Mouse (Mus musculus) ovary, postnatal 10 days (tissue): Measurements from ENCODE around the gene Cldn10.
A peak's percentile ranks its signal among the peaks of the same experiment; 100 is the strongest.

ENCODE experiments used
- DNase-seq: peaks from one replicate; pipeline ENCODE4 v3.0.0; 2022; ENCODE audit warnings: low spot score

Cldn10 gene

GRCm38 (mm10) chr14:118829331-118830095 lies 41.8 kb downstream of the Cldn10 start:
- no peak for DNase-seq

DNA sequence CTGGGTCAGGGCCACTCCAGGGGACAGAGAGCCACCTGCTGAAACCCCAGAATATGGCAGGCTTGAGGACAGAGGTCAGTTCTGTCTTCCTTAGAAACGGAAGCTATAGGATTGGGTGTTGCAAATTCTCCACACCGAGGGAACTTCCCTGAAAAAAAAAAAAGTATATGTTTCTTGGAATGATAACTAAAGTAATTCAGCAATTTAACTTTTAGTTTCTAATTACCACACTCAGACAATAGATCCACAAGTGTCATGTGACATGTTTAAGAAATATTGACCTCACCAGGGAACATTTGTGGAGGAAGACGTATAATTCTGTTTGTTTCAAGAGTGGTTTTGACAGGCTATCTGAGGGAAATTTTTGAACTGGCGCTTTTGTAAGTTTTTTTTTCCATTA lies 43.9 kb downstream of the Cldn10 start:
- DNase-seq = no peak

- no peak for DNase-seq
These were observed 45.5 kb downstream of the Cldn10 start for GRCm38 (mm10) chr14:118833241-118833640.

GRCm38 (mm10) chr14:118834313-118834712 lies 46.6 kb downstream of the Cldn10 start:
- DNase-seq = no peak

DNA sequence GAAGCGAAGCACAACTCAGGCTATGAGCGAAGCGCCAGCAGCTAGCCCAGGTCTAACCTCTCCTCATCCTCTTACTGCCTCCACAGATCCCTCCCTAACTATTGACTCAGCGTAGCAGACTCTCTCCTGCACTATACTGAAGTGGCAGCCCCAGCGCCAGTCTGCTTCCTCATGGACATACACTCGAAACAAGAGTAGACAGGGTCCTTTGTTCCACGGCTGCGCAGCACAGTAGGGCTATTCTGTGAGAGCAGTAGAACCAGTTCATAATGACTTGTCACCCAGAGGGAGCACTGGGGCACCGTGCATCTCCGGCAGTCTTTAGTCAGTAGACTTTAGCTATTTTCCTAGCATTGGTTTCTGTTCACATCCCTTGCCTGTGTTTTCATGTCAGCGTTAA lies 48.4 kb downstream of the Cldn10 start:
- DNase-seq = no peak

- DNase-seq = no peak
These were observed 49.0 kb downstream of the Cldn10 start for GRCm38 (mm10) chr14:118836754-118837153.

DNA sequence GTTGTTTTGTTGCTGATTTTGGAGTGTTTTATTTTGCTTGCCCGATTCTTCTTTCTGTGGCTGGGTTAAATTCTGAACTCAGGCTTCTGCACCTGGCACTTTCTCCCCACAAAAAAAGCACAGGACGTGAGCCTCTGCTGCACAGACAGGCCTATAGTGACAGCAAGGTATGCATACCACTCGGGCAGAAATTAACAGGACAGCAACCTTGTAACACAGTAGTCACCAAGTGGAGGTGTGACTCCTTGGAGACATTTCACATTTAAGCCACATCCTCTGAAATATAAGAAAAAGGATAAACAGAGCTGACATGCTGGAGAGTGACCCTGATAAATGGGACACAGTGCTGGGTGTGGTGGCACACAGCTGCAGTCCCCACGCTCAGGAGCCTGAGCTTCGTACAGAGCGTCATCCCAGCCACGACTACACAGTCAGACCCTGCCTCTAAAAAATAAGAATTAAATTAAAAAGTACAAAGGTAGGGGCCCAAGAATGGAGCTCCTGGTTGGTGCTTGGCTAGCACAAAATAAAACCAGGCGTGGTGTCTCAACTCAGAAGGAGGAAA lies 50.9 kb downstream of the Cldn10 start:
- no peak for DNase-seq

DNA sequence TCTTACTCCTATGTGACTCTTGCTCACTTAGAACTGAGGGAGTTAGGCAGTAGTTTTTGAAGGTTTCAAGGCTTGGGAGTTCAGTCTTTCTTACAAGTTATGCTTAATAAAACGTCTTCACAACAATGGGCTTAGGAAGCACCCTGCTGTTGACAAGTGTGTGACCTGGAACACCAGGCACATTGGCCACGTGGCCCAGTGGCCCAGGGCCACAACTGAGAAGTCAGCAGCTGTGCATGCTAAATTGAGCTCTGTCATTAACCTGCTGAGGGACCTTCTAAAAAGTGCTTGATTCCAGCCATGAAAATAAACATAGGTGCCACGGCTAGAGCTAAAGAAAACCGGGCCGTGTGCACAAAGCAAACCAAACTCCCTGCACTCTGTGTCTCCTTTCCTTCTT lies 51.7 kb downstream of the Cldn10 start:
- DNase-seq = no peak

DNA sequence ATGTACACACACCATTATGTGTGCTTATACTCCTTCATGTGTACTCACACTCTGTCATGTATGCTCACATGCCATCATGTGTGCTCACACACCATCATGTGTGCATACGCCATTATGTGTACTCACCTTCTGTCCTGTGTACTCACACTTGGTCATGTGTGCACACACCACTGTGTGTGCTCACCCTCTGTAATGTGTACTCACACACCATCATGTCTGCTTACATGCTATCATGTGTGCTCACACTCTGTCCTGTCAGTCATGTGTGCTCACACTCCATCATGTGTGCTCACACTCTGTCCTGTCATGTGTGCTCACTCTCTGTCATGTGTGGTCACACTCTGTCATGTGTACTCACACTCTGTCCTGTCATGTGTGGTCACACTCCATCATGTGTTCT lies 52.3 kb downstream of the Cldn10 start:
- DNase-seq = no peak

- DNase-seq = no peak
These were observed 54.6 kb downstream of the Cldn10 start for GRCm38 (mm10) chr14:118842353-118842752.

GRCm38 (mm10) chr14:118846834-118847233 lies 59.1 kb downstream of the Cldn10 start:
- DNase-seq = no peak

- DNase-seq = no peak
These were observed 60.5 kb downstream of the Cldn10 start for GRCm38 (mm10) chr14:118848171-118848570.

DNA sequence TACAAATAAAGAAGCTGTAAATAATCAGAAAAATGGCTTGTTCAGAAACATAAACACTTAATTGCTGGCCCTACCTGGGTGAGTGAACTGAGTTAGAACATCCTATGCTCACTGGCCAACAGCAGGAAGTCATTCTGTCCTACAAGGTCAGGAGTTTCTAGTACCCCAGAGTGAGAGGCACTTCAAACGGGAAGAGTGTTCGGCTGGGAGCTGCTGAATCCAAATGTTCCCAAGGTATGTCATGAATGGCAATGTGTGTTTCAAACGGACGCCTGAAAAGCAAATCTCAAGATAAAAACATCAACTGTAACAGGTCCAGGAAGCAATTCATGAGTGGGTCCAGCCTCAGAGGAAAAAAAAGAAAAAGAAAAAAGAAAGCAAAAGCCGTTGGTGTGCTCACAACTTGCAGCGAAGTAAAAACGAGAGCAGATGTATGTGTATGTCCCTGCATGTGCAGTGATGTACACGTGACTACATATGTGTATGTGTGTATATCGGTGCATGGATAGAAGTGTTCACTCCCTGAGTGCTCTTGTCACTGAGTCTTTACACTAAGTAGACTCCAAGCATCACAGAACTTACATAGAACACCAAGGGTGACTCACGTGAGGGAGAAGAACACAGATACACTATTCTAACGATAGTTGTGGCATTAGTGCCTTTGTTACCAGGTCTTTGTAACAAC lies 62.4 kb downstream of the Cldn10 start:
- DNase-seq = no peak

DNA sequence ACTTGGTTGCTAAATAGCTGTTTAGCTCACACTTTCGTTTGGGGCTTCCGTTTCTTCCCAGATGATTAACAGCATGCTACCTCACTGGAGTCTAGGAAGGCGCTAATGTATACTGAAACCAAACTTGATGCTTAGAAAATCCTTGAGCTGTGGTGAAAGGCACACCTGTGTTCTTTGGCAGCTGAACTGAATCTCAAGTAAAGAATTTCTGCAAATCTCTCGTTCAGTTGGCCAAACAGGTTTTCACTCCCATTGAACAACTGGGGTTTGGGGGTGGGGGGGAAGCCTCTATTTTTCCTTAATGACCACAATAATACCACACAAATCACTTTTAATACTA lies 63.0 kb downstream of the Cldn10 start:
- no peak for DNase-seq

DNA sequence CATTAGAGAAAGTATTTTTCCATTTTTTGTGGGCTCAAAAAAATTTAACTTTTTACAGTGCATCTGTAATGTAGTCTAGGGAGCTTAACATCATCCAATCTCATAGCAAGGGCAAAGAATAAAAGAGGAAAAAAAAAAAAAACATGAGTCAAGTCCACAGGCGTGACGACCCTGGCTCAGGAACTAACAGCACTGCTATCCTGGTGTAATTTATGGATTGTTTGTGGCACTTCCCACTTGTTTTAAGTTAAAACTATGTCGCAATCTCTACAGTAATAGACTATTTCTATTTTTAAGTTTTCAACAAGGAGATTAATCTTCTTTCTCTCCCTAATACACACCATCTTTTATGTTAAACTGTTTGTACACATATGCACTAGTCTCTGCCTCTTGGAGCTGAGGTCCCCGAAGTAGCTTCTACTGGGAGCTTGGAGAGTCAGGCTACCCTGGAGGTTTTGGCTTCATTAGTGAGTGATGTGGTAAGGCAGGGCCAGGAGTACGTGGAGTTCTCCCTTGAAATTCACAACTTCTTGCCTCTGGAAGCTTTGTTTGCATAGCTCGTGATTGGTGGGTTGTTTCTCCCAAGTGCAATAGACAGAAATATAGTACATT lies 63.9 kb downstream of the Cldn10 start:
- no peak for DNase-seq

- DNase-seq = peak; percentile 37
These were observed 66.8 kb downstream of the Cldn10 start for GRCm38 (mm10) chr14:118854371-118855114.

DNA sequence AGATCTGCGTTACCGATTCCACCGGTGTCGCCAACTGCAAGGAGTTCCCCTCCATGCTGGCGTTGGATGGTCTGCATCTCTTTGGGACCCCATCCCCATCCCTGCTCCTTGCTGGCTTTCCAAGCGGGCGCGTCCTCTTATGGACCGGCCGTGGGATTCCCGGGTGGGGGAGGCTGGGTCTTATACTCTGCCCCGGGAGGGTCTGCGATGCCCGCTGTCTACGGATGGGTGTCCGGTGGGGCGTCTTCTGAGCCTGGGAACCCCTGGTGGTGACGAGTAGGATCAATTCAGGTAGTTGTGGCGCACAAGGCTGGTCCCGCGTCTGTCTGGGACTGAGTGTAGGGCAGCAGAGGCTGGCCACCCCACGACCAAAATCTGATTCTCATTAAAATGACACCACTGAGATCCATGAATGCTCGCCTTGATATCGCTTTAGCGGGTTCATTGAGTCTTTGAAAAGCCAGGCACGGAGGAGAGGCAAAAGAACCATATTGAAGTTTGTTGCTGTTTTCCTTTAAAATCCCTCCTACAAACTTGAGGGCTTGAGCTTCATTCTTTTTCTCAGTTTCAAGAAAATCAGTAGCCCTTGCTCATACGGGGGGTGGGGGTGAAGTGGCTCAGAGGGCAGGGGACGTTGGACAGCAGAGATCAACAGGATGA lies 67.6 kb downstream of the Cldn10 start:
- DNase-seq = no peak

DNA sequence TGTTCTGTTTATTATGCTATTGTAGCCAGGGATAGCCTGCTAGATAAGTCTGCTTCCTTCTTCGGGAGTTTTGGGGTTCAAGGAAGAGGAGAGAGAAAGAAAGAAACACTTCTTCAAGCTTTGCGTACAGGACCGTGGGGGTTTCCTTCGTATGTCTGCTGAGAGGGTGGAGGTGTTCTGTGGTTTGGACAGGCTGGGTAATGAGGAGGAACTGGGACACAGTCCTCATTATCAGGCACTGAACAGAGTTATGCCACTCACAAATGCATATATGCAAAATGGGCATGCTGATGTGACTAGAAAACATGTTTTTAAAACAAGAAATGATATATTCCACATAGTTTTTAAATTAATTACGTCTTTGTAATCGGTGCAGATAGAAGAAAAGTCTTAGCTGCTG lies 68.9 kb downstream of the Cldn10 start:
- no peak for DNase-seq

GRCm38 (mm10) chr14:118858318-118858717 lies 70.6 kb downstream of the Cldn10 start:
- no peak for DNase-seq

- DNase-seq = no peak
These were observed 74.5 kb downstream of the Cldn10 start for GRCm38 (mm10) chr14:118862253-118862652.

DNA sequence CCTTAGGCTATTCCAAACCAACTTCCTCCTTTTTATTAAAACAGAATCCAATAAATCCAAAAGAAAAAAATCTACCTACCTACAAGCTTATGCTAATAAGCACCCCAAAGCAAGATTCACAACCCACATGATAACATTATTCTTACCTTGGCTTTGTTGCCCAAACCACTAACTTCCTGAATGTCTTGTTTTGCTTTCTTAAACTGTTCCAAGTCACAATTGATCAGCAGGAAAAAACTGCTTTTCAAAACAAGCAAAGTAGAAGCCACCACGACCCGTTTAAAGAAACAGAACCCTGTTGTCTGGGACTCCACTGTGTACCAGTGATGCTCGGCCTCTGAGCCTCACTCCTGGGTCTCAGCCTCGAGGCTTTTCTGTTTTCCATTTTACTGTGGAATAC lies 77.2 kb downstream of the Cldn10 start:
- DNase-seq = no peak
